Comparison of ENCODE assay signal across 28 mouse cellular contexts in genomic region chr14:33035386-33035785, GRCm38 (mm10). TPM values are rescaled to one million over a fixed set of nuclear protein-coding genes. Genes with fewer than 3 reads are reported as not detected.
DNase-seq lines count a peak whose midpoint lies in the region; ATAC-seq lines count a peak whose summit lies in the region.
"Had no signal": no experiment of that assay in that cellular context is flagged by ENCODE, and none has a peak within 500 bp of the region (broad histone marks: within the 10 kb centered on the region; RNA-seq: fewer than 3 reads in every experiment).

No protein-coding gene starts in this region.

- no peak overlapping the region for H3K27ac ChIP-seq in kidney, embryonic 16.5 days (ENCODE audit: low read length)
- H3K27ac ChIP-seq: embryonic facial prominence, embryonic 12.5 days; embryonic facial prominence, embryonic 15.5 days; heart, adult 2 months; heart, embryonic 10.5 days; heart, embryonic 13.5 days; hindbrain, embryonic 14.5 days; hindbrain, postnatal 0 days had no signal

- H3K4me2 ChIP-seq in kidney, embryonic 16.5 days (replicated peaks; ENCODE audit: low read depth, low read length): no peak overlapping the region
- H3K4me2 ChIP-seq: embryonic facial prominence, embryonic 12.5 days; embryonic facial prominence, embryonic 15.5 days; heart, embryonic 13.5 days; hindbrain, embryonic 14.5 days had no signal

- no peak overlapping the region for H3K4me3 ChIP-seq in kidney, embryonic 16.5 days (ENCODE audit: low read length)
- H3K4me3 ChIP-seq: embryonic facial prominence, embryonic 12.5 days; embryonic facial prominence, embryonic 15.5 days; heart, adult 2 months; heart, embryonic 10.5 days; heart, embryonic 13.5 days had no signal

- H3K9ac ChIP-seq in kidney, embryonic 16.5 days (replicated peaks; ENCODE audit: low read length): no peak overlapping the region
- H3K9ac ChIP-seq: embryonic facial prominence, embryonic 12.5 days; embryonic facial prominence, embryonic 15.5 days; forebrain, postnatal 0 days; heart, embryonic 13.5 days; hindbrain, embryonic 14.5 days had no signal

- no peaks in the 10 kb centered on the region for H3K9me3 ChIP-seq in kidney, embryonic 16.5 days (ENCODE audit: low read length)
- H3K9me3 ChIP-seq: embryonic facial prominence, embryonic 12.5 days; embryonic facial prominence, embryonic 15.5 days; heart, embryonic 10.5 days; heart, embryonic 13.5 days had no signal

- DNase-seq in kidney, adult 18-20 months: peak; percentile 13
- DNase-seq in forelimb bud, embryonic 11.5 days (ENCODE audit: low read depth, low spot score): peak; percentile 11
- peak; percentile 55 for DNase-seq in kidney, adult 9 months
- DNase-seq in kidney, postnatal 14 days: peak; percentile 22
- no peak for DNase-seq in lung, postnatal 10 days
- DNase-seq in gastrocnemius, postnatal 25 days: no peak
- no peak for DNase-seq in left cerebral cortex, adult 11 months (ENCODE audit: low spot score)
- DNase-seq: adrenal gland, adult 8-10 months; adrenal gland, postnatal 25 days; B cell, adult 2 months; cerebellum, adult 18-20 months; cerebellum, adult 9-11 months; cerebellum, postnatal 25 days; forebrain, postnatal 0 days; gastrocnemius, postnatal 36 days; heart, adult 2 months; heart, postnatal 14 days; heart, postnatal 4 days had no signal

- WGBS in kidney, embryonic 16.5 days: 48% methylated on average over 5 of the region's 5 CpGs

- H3K27me3 ChIP-seq in kidney, embryonic 16.5 days (ENCODE audit: insufficient read depth, low read length): peaks cover 8% of the 10 kb centered on the region
- H3K27me3 ChIP-seq: CH12.LX; embryonic facial prominence, embryonic 15.5 days had no signal

- H3K36me3 ChIP-seq in kidney, embryonic 16.5 days (ENCODE audit: insufficient read depth, low read length): no peaks in the 10 kb centered on the region
- H3K36me3 ChIP-seq: embryonic facial prominence, embryonic 12.5 days; embryonic facial prominence, embryonic 15.5 days; G1E; heart, embryonic 10.5 days; heart, embryonic 13.5 days had no signal

- 0 out of 2 replicates have a peak, but pooled peaks cover 4% of the 10 kb centered on the region for H3K4me1 ChIP-seq in kidney, embryonic 16.5 days (ENCODE audit: insufficient read depth, low read length)
- H3K4me1 ChIP-seq: embryonic facial prominence, embryonic 12.5 days; embryonic facial prominence, embryonic 15.5 days; heart, embryonic 10.5 days; heart, embryonic 13.5 days had no signal

- no peak for ATAC-seq in kidney, embryonic 16.5 days (ENCODE audit: low FRiP score, low TSS enrichment)
- ATAC-seq: forebrain, embryonic 14.5 days; forebrain, postnatal 0 days; hindbrain, postnatal 0 days had no signal

RNA-seq across cellular contexts. Expression of gene Lrrc18, which starts 44.2 kb away (rescaled TPM):
- 0.29 and 0.95 TPM in 2 replicates for polyA plus RNA-seq in kidney, embryonic 16.5 days (2015; fragmentation: Nextera tagmentation; extraction: Ambion mirVana)
- total RNA-seq in gastrocnemius, postnatal 25 days (2021): under 1 TPM; 0.13 to 0.21 TPM
- total RNA-seq: gastrocnemius, postnatal 36 days had no signal
- polyA plus RNA-seq: G1E had no signal

Comparison
In these comparisons a context has a peak if more than half of its experiments do, and no peak if none do; other contexts are left out.
1. DNase-seq: peak in kidney, adult 18-20 months (single experiment), forelimb bud, embryonic 11.5 days (single experiment), kidney, adult 9 months (single experiment) and kidney, postnatal 14 days (single experiment); none in lung, postnatal 10 days (single experiment), gastrocnemius, postnatal 25 days (single experiment) and left cerebral cortex, adult 11 months (single experiment).